Mouse (Mus musculus): ENCODE measurements around the gene C1qb.

Gene C1qb

DNA sequence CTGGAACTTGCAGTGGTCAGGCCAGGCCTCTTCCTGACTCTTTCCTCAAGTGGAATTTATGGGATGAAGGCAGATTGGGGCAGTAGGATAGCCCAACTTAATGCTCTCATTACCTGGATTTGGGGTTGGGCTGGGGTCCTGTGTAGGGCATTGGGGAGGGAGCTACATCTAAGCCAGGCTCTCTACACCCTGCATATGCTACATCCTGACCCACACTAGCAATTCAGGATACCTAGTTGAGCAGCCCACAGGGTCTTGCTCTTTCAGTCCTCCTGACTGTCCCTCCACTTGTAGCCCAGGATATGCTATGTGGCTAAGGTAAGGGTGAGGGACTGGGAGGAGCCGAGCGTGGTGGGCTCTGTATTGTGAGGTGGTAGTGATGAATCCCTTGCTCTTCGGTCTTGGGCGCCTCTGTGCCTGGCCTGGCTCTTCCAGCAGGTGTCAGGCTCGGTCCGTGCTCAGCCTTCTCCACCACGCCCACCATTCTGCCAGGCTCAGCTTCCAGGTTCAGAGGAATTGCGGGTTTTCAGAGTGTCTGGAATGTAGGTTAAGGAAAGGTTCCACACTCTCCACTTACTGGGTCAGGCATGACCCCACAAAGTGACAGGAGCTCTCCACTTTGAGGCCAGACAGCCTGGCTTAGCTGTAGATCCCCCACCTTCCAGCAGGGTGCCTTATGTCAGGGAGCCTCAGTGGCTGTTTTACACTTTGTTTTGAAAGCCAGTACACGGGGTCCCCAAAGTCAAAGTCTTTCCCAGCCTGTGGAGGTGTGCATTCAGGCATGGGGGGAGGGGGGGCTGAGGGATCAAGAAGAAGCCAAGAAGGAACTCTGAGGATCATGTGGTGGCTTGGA is 7.9 kb upstream of the C1qb start:
- DNase-seq (ENCODE audit: low spot score), result no peak

- DNase-seq (ENCODE audit: low spot score), result no peak
Observed at GRCm38 (mm10) chr4:136892811-136893210, 6.8 kb upstream of the C1qb start, which contains the start of gene C1qc. Gene C1qc (minus strand): TSS chr4:136893065.

DNA sequence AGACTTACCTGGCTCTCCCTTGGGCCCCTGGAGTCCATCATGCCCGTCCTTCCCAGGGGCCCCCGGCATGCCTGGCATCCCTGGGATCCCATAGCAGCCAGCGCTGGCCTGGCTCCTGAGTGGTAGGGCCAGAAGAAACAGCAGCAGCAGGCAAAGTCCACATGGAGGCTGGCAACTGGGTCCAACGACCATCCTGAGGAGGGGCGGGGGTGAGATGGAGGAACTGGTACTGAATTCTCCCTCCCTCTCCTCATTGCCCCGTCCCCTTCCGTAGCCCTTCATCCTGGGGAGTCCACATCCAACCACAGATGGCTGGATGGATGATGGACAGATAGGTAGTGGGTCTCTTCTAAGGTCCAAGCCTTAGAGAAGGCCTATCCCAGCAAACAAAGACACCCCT is 6.4 kb upstream of the C1qb start:
- DNase-seq (ENCODE audit: low spot score), result no peak

DNA sequence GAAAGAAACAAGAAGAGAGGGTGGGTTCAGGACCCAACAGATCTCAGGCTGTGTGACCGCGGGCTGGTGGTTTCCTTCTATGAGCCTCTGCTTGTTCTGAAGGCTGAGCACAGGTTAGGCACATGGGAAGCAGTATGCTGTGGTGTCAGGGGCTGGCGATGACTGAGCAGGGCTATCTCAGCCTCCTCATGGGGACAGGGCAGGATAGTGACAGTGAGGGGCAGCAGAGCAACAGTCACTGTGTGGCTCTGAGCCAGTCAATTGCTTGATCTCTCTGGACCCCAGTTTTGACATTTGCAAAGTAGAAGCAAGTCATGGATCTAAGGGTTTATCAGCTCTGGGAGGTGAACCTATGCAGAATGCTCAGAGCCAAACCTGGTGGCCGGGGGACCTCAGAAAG is 5.1 kb upstream of the C1qb start:
- no peak for DNase-seq (ENCODE audit: low spot score)

GRCm38 (mm10) chr4:136889981-136890380 is 4.0 kb upstream of the C1qb start:
- DNase-seq (ENCODE audit: low spot score), result no peak

DNA sequence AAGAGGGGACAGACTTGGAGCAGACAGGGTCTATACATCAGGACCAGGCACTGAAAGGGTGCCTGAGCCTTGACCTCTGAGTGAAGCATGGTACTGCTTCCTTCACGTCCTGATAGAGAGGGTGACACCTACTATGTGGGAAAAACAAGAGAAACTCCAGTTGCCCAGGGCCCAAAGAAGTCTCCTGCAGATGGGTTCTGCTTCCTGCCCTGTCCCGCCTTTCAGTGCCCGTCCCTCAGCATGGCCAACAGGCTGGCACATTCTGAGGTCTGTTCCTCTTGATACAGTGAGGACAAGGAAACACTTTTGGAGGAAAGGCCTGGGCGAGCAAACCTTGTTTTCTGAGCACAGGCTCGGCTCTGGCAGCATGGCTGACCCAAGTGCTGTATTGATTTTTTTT is 1.7 kb upstream of the C1qb start:
- DNase-seq (ENCODE audit: low spot score), result no peak

GRCm38 (mm10) chr4:136878601-136879000 is 7.4 kb downstream of the C1qb start:
- no peak for DNase-seq (ENCODE audit: low spot score)

DNA sequence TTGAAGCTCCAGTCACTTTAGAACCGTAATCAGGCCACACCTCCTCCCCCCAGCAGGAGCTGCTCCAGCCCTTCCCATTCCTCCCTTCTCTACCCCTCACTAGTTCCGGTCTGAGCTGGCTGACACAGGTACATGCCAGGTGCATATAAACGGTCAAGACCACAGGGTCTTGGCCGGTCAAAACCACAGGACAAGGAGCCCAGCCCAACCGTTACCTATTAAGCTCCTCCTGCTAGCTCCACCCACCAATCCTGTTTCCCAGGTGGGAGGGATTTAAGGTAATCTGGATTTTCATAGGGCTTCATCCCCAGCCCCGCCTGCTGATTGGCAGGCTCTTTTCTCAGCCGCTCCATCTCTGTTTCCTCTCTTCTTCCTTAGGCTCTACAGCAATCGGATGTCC is 7.8 kb downstream of the C1qb start:
- DNase-seq (ENCODE audit: low spot score), result no peak

DNA sequence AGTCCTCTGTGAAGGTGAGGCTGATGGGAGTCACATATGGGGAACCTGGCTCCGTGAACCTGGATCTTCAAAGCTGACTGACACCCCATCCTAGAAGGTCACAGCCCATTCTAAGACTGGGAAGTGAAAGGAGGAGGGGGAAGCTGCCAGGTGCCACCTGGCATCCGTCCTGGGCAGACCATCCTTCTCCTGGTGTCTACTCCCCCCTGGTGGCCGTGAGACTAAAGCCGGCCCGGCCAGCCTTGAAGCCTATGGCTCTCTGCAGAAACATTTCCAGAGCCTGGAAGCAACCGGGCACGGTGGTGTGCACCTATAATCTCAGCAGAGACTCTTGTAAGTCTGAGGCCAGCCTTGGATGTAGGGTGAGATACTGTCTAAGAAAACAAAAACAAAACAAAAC is 9.0 kb downstream of the C1qb start:
- no peak for DNase-seq (ENCODE audit: low spot score)

DNA sequence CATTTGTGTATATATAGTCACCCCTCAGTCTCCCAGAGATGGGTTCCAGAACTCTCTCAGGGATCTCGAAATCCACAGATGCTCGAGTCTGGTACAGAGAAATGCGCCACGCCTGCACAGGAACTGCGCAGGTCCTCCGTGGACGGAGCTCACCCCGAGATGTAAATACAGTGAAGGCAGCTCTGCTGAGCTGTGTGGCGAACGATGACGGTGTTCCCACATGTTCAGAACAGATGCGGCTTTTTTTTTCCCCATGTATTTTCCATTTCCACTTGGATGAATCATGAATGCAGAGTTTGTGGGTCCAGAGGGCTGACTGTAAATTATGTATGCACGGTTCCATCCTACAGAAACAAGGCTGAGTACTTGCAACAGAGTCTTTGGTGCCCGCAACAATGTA is 11.0 kb downstream of the C1qb start:
- no peak for DNase-seq (ENCODE audit: low spot score)

DNA sequence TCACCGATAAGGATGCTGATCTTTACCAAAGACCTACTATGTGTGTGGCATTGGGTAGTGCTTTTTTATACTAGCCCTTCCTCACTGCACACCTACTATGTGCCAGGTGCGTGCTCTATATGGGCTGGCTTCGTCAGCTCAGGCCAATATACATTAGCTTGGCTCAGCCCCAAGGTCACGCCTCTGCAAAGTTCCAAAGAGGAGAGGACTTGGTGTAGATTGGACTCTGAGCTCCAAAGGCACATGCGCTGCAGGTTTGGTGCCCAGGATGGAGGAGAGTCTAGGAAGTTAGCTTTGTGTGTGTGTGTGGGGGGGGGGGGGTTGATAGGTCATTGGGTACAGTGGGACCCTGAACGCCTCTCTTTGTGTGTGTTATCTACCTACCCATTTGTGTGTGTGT is 17.6 kb downstream of the C1qb start:
- DNase-seq (ENCODE audit: low spot score), result no peak

DNA sequence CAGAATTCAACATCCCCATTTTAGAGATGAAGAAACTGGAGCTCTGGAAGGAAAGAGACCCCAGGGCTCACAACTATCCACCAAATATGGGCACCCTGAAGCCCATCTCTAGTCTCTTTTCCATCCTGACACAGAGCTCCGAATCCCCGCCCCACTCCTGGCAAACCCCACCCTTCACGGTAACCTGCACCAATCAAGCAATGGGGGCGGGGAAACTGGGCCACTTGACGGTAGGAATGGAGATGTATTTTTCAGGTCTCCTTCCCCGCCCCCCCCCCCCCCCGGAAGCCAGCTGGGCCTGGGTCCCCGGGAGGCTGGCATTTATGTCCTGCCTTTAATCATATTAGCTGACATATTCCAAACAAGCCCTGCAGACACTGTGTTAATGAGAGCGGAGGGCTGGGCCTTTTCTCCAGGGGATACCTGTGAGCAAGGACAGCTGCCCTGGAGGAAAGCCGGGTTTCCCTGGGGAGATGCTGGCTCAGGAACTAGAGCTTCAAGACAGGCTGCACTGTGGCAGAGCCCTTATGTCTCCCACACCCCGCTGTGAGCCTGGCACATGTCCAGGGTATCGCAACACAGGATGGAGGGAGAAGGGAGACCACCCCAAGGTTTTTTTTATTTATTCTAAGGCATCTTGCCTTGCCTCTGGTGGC is 18.2 kb downstream of the C1qb start:
- DNase-seq (ENCODE audit: low spot score), result no peak

DNA sequence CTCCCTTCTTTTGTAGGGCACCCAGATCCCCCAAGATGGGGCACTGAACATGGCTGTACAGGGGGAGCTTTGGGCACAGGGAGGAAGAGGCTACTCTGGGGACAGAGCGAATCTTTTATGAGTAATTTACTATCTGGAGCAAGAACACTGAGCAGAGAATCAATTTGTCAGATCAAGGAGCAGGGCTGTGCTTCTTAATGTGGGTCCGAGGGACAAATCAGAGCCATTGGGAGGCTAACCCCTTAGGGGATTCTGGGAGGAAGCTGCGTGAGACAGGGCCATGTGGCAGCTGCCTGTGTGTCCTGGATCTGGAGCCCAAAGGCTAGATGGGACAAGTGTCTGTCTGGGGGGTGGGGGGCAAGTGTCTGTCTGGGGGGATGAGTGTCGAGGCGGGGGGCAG is 20.5 kb downstream of the C1qb start:
- no peak for DNase-seq (ENCODE audit: low spot score)

DNA sequence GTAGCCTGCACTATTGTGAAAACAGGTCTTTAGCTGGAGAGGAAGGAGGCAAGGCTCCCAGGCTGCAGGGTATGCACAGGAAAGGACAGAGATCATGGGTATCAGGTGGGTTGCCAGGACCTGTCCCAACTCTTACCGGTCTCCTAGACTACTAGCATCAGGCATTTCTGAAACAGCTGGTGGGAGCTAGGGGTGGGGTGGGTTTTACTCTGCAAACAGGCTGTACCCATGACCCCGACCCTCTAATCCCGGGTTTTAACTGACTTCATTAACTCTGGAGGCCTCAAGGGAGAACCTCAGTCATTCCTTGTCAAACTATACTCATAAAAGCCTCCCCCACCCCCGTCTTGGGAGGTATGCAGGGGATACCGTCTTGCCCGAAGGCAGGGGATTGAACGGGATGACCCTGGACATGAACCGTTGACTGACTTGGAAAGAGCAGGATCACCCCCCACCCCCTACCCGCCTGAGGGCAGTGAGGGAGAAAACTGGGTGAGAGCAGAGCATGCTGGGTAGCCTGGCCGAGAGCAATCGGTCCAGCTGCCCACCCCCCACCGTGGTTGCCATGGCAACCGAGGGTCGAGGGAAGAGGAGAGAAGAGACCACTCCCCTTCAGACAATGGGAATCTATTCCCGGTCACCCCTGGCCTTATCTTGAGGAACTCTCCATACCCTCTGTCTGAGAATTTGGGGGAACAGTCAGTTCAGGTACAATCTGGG is 21.1 kb downstream of the C1qb start:
- DNase-seq (ENCODE audit: low spot score), result no peak

DNA sequence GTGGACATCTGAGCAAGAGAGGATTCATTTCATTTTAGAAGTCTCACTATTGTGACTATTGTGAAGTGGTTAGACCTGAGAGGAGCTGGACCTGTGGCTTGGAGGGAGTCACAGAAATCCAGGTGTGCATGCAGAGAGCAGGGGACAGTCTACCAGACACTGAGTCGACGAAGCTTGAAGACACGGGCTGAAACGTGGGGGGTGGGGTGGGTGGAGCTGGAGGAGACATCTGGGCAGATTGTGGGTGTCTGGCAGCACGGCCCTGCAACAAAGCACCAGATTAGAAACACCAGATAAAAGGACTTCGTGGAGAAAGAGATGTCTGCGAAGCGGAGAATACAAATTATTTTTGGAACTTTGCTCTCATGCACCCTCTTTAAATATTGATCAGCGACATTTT is 22.5 kb downstream of the C1qb start:
- no peak for DNase-seq (ENCODE audit: low spot score)

GRCm38 (mm10) chr4:136862411-136862810 is 23.6 kb downstream of the C1qb start:
- DNase-seq (ENCODE audit: low spot score), result no peak

- DNase-seq (ENCODE audit: low spot score), result no peak
Observed at GRCm38 (mm10) chr4:136861806-136862205, 24.2 kb downstream of the C1qb start.

DNA sequence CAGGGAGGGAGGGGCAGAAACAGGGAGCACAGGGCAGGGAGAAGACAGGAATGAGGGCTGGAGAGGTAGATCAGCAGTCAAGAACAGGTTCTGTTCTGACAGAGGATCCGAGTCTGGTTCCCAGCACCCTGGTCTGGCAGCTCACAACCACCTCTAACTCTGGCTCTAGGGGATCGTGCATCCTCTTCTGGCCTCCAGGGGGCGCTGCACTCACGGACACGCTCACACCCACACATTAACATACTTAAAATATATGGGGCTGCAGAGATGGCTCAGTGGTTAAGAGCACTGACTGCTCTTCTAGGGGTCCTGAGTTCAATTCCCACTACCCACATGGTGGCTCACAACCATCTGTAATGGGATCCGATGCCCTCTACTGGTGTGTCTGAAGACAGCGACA is 26.0 kb downstream of the C1qb start:
- no peak for DNase-seq (ENCODE audit: low spot score)

- DNase-seq (ENCODE audit: low spot score), result no peak
Observed at GRCm38 (mm10) chr4:136855081-136855480, 30.9 kb downstream of the C1qb start.

GRCm38 (mm10) chr4:136852989-136853388 is 33.0 kb downstream of the C1qb start:
- no peak for DNase-seq (ENCODE audit: low spot score)

DNA sequence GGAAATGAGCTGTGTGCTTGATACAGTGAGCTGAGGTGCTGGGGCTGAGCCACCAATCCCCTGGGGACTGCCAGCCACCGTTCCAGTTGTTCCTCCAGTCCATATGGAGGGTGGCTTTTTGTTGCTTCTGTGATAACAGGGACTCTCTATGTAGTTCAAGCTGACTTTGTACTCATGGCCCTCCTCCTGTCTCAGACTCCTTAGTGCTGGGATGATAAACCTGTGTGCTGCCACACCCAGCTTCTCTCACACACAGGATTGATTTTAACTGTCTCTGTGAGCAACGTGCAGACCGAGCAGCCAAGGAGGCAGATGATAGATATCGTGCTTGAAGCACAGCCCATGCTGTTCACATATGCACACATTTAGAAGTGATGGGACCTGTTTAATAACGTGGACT is 33.9 kb downstream of the C1qb start:
- no peak for DNase-seq (ENCODE audit: low spot score)

DNA sequence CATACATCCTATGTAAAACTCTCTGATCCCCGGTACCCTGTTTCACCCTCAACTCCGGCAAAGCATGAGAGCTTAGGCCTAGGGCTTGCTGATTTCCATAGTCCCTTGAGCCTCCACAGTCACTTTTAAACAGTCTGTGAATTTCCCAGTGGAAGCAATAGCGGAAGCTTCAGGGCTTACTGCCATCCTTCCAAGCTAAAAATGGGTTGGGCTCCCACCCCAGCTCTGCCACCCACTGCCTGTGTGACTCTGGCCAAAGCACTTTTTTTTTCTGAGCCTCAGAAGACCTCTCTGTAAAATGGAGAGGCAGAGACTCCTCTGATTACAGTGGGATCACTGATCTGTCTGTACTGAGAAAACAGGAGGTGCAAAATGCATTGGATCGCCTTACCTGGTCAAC is 37.4 kb downstream of the C1qb start:
- no peak for DNase-seq (ENCODE audit: low spot score)

- no peak for DNase-seq (ENCODE audit: low spot score)
Observed at GRCm38 (mm10) chr4:136847166-136847565, 38.8 kb downstream of the C1qb start.
